Mouse (Mus musculus): Measurements from ENCODE around the gene Slamf7.
A peak's percentile ranks its signal among the peaks of the same experiment; 100 is the strongest.
"Not testable (repeated sequence)": the region's sequence is repeated elsewhere in the genome, so short reads cannot be mapped to it uniquely, and the experiment has no call there.

Slamf7 gene

DNA sequence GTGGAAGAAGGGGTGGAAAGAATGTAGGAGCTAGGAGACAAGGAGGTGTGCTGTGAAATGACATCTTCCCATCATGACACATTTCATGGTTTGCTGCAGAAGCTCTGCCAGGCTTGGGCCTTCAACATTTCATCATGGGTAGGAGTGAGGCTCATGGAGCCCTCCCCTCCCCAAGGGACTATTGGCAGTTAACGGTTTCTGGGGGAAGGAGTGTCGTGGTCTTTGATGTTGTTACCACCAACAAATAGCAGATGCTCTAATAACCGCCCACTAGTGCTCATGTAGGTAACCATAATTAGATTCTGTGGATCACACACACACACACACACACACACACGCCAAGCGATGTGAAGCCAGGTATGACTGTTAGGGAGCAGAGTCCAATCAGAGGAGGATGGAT is at the start of gene Slamf7:
Gene Slamf7, minus strand, starts transcription at position 302 of the 400 bp plus-strand sequence.
- DNase-seq (ENCODE audit: low read depth, low spot score) = no peak

DNA sequence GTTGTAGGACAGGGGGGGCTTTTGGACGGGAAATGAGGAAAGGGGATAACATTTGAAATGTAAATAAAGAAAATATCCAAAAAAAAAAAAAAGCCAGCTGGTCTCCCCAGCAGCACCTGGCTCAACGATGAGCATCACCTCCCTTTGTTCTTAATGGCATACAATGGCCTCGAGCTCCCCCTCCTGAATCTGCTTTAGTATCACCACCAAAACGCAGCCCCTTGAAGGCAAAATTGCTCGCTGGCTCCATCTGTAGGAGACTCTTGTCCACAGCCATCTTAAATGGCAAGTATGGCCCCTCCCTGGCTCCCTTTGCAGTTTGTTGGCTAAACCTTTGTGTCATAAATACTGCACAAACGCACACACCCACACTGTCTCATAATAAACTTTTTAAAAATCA is 46.1 kb upstream of the Slamf7 start:
- peak; percentile 2 for DNase-seq (ENCODE audit: low read depth, low spot score)

DNA sequence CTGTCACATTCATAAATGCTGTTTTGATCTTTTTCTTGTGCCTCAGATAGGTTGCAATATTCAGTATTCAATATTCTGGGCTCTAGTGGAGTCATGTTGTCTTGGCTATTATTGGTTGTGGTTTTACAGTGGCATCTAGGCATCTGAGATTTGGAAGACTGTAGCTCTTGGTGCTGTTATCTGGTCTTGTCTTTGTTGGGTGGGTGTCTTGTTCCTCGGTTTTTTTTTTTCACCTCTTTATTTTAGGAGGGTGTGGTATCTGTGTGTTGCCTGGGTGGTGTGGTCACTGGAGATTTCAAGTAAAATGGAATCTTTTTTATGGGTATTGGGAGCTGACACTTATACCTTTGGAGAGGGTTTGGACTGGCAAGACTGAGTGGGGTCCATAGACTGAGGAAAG is 41.1 kb upstream of the Slamf7 start:
- DNase-seq (ENCODE audit: low read depth, low spot score) = no peak

DNA sequence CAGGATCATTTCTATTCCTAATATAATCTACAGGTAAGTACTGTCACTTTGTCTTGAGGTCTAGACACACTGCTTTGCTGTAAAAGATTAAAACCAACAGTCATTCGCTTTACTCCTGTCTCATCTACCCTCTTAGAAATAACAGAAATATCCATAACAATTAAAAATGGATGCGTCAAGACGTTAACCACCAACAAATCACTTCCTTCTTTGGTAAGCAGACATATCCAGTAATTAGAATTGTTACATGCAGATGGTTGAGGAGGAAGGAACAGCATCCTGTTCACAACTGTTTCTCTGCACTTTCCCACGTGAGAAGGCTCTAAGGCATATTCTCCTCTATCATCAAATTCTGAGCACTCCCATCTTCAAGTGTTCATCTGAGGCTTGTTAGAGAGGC is 34.5 kb upstream of the Slamf7 start:
- DNase-seq (ENCODE audit: low read depth, low spot score) = no peak

DNA sequence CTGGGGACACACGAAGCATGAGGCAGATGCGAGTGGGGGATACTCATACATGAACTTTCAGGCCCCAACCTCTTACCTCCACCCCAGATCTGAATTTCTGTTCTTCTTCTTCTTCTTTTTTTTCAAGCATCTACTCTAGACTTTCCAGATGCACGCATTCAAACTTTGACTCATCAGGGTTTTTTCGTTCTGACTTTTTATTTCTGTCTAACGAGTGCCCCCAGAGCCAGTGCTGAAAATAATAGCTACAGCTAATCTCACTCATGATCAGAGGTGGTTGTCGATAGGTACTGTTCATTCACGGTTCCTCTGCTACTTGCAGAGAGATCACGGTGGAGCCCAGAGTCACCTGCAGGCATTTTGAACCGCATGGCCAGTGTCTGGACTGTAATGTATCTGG is 32.1 kb upstream of the Slamf7 start:
- no peak for DNase-seq (ENCODE audit: low read depth, low spot score)

DNA sequence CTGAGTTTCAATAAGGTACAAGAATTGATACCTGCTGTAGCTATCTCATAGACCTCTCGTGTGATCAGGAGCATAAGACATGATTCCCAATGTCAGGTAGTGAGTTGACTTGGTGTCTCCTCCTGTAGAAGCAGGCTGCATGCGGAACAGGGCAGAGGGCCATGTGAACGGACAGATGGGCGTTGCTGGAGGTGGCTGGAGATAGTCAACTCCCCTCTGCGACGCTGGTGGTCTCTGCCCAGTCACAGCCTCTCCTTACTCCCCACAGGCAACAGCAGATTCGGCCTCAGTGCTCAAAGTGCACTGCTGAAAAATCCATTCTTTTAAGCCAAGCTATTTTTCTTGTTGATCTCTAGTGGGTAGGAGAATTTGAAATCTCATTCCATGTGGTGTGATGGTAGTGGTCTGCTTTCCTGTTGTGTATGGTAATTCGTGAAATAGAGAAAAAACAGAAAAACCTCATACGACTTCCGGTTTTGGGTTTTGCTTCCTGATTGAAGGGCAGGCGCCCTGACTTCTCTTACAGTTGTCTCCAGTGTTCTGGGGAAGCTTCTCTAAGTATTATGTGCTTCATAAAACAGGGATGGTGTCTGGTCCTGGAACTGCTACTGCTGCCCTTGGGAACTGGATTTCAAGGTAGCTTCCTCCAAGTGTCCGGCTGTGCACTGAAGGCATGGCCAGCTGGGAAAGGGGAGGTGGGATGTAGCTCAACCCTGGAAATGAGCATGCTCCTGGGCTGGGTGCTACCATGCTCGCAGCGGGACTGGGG is 28.9 kb upstream of the Slamf7 start, which contains the start of gene Cd48:
Gene Cd48, plus strand, starts transcription at position 479 of the 769 bp plus-strand sequence.
- no peak for DNase-seq (ENCODE audit: low read depth, low spot score)

DNA sequence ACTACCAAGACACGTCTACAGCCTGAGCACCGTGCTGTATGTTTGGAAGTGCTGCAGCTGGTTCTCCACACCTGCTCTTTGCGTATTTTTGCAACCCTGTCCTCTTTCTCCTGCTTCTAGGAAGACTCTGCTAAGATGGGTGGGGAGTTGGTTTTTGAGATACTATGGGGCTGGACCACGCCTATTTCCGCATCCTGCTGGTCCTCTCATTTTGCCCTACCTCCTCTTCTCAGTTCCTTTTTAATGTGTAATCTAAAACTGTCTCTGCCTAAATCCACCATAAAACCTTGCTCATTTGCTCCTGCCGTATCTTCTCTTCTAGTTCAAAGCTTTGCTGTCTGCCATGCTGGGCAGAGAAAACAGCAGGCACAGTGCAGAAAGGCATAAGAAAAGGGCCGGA is 28.2 kb upstream of the Slamf7 start:
- no peak for DNase-seq (ENCODE audit: low read depth, low spot score)

DNA sequence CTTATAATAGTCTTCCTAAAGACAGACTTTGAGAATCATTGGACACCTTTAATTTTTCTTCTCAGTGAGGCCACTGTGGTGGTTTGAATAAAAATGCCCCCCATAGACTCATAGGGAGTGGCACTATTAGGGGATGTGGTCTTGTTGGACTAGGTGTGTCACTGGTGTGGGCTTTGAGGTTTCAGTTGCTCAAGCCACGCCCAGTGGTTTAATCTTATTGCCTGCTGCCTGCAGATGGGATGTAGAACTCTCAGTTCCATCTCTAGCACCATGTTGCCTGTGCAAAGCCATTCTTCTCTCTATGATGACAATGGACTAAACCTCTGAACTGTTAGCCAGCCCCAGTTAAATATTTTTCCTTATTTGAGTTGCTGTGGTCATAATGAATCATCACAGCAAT is 24.9 kb upstream of the Slamf7 start:
- DNase-seq (ENCODE audit: low read depth, low spot score) = no peak

DNA sequence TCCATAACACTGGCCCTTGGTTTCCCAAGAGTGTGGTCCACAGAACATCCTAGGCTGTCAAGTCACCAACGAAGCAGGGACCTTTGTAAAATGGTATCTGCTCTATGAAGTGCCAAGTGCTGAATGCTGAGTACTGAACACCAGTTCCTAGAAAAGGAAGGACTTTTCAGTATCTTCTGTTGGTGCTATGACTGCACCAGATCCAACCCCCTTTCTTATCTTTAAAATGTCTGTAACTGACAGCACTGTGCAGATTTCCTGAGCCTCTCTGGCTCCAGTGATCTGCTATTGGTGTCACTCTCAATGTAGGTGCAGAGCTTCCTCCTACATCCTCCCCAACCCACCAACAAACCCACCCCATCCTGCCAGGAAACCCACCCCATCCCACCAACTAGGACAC is 21.6 kb upstream of the Slamf7 start:
- no peak for DNase-seq (ENCODE audit: low read depth, low spot score)

DNA sequence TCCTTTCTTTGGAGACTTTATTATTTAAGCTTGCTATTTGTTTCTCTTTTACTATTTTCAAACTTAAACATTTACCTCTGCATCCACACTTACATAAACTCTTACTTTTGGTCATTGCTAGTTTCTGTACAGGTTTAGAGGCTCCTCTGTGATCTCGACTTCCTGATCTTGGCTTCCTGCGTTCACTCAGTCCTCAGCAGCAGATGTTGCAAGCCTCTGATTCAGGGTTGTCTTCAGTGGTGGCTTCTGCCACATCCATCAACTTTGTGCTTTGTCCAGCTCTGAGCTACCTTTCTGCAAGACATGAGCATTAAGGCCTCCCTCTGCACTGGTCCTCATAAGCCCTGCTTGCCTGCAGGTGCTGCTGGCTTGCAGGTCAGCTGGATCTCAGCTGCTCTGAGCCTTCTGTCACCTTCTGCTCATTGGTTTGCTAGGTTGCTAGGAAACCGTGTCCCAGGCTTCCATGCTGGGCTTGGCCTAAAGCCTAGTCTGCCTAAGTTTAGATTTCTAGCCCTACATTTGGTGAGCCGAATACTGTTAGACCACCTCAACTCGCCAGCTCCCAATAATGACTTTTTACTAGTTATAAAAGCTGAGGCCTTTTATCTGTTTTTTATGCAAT is 20.1 kb upstream of the Slamf7 start:
- no peak for DNase-seq (ENCODE audit: low read depth, low spot score)

DNA sequence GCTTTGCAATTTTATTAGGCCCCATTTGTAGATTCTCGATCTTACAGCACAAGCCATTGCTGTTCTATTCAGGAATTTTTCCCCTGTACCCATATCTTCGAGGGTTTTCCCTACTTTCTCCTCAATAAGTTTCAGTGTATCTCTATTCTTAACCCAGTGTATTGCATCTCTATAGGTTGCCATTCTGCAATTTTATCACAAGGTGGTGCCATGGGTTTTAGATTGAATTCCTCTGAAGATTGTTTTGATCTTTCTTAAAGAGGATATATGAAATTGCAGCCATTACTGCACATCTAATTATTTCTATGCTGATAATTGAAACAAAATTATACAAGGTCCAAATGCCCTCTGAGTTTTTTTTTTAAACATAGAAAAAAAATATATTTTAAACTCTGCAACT is 19.6 kb upstream of the Slamf7 start:
- not testable (repeated sequence) for DNase-seq (ENCODE audit: low read depth, low spot score)

DNA sequence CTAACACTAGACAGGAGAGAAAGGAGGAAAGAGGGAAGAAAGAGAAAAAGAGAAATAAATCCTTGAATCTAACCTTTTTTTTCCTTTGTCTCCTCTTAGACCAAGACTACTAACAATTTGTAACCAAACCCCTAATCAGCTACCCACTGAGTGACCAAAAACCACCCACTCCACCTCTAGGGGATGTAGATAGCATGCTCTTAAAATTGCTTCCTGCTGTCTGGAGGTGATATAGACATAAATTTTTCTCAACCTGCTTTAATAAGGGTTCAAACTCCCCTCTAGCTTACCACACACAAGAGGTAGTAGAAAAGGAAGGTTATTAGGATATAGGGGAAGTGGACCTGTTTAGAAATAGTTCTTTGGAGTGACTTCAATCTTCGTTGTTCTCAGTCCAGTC is 14.3 kb upstream of the Slamf7 start:
- no peak for DNase-seq (ENCODE audit: low read depth, low spot score)

DNA sequence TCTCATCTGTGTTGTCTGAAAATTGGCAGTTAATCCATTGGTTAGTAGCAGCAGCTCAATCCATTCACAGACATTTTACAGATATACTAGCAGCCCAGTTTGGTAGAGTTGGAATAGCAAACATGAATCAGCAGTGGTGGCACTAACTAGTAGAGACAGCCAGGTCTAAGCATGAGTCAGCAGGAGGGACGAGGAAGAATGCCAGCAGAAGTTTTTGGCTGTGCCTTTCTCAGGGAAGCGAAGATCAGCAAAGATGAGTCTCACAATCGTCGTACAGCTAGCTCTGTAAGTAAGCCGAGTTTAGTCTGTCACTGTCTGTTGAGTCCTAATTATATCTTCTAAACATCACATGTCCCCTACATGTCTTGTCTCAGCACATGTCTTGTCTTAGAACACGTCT is 13.5 kb upstream of the Slamf7 start:
- no peak for DNase-seq (ENCODE audit: low read depth, low spot score)

DNA sequence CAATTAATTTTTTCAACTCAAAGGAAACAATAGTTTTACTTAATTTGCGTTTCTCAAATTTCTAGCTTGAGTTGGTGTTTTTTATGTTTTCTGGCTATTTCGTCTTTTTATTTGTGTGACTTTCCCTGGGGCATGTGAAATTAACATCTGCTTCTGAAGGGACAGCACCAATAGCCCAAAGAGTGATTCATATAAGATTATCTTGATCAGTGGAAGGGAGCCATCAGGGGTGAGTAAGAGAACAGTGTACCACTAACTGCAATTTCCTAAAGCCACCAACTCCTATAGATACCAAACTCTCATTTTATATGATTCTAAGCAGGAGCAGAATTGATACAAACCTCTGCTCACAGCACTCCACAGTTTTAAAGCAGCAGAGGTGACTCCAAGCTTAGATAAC is 10.9 kb upstream of the Slamf7 start:
- DNase-seq (ENCODE audit: low read depth, low spot score) = no peak

DNA sequence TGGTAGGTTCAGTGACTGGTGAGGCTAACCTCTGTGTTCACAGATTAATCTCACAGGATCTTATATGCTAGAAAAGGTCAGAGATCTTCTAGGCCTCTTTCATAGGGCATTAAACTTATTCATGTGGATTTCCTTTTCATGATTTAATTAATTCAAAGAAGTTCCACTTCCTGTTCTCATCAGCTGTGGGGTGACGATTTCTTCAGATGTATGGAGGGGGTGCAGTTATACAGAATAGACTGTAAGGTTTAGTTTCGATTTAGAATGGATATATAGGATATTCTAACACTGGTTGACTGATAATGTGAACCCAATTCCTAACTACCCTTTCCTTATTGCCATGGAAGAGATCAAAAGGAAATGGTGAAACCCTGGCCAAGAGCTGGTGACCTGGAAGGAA is 8.6 kb upstream of the Slamf7 start:
- no peak for DNase-seq (ENCODE audit: low read depth, low spot score)

DNA sequence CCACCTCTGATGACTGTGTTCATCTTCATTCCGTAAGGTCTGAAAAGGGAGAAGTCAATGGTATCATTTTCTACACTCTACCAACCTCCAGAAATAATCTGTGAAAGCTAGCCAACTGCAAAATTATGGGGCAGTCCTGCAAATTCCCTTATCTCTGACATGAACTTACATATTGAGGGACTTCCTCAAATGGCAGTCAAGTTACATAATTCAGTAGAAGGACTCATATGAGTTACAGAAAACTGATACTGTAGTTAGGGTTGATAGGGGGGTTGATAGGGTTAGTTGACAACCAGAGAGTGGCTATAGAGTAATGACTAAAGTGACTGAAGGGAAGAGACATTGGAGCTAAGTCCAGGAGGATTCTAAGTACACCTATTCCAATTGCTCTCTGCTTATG is 7.6 kb upstream of the Slamf7 start:
- no peak for DNase-seq (ENCODE audit: low read depth, low spot score)

DNA sequence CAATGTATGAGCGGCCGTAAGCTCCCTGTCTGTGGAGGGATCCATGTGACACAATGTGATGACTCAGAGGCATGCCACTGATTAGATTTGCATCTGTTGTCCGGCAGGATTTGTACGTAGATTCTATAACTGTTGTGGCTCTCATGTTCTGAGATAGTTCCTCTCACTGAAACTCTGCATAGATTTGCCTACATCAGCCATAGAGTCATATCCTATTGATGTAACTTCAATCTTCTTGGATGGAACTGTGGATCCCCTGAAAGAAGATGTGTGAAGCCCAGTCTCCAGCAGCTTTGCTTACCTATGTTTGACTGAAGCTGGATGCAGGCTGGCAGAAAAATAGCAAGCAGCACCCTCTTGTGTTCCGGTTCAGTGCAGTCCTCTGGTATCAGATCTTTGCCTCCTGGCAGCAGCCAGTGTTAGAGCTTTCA is 5.7 kb upstream of the Slamf7 start:
- DNase-seq (ENCODE audit: low read depth, low spot score) = no peak

DNA sequence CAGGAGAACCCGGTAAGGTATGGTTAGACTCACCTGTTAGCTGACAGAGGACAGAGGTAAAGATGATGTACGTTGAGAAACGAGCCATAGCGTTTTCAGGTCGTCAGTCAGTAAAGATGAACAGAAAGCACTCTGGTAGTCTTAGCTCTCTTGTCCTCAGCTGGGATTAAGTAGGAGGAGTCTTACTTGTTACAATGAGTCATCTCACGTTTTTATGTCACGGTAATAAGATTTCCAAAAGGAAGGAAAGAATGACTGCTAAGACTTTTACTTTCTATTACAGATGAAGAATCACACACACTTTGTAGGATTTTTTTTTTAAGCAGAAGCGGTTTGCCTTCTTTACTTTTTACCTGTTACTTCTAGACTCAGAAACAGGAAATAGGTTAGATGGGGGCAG is 4.0 kb downstream of the Slamf7 start:
- DNase-seq (ENCODE audit: low read depth, low spot score) = no peak

DNA sequence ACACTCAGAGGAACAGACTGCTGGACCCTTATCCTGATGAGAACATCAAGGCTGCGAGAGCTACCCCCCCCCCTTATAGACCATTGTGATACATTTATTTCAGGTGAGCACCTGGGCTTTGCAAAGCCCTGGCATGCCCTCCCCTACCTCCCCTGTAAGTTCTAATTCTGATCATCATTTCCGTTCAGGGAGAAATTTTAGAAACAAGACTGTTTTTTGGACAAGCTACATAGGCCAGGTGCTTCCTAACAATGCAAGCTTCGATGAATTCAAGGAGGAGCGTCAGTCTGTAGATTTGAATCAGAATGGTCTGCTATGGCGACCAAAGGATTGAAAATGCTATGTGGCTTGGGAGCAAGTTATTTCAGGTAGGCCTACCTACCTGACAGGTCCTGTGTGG is 5.1 kb downstream of the Slamf7 start:
- no peak for DNase-seq (ENCODE audit: low read depth, low spot score)

DNA sequence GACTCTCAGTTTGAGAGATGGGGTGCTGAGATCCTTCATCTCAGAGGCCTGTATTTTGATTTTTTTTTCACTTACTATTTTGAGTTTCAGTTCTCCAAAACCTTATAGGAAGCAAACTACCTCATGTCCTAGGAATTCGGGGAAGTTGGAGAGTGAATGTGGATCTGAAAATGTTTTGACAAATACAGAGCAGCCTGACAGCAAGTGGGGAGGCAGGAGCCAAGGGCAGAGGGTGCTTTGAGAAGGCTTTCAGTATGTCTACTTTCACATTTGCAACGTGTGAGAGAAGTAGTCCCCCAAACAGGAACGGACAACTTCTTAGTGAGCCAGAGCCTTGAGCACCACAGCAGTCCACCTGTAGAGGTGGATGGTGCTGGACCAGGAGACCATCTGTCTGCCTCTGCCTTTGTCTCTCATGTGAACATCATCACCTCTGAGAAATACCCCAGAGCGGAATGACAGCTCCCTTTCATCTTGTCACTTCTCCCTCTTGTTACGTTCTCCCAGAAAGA is 6.3 kb downstream of the Slamf7 start:
- DNase-seq (ENCODE audit: low read depth, low spot score) = no peak

DNA sequence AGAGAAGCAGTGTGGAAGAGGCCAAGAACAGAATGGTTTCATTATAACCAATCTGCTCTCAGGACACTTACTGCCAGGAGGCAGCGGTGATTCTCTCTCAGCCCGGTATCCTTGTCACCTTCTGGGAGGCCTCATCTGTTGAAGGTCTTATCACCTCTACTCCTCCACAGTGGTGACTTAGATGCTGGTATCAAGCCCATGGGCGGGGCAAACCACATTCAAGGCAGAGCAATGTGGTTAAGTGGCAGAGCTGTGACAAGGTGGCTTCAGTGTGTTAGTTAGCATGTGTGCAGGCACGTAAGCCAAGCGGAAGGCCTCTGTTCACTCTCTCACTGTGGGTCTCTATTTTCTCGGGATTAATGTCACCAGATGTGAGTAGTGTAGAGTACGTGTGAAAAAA is 9.2 kb downstream of the Slamf7 start:
- DNase-seq (ENCODE audit: low read depth, low spot score) = no peak

DNA sequence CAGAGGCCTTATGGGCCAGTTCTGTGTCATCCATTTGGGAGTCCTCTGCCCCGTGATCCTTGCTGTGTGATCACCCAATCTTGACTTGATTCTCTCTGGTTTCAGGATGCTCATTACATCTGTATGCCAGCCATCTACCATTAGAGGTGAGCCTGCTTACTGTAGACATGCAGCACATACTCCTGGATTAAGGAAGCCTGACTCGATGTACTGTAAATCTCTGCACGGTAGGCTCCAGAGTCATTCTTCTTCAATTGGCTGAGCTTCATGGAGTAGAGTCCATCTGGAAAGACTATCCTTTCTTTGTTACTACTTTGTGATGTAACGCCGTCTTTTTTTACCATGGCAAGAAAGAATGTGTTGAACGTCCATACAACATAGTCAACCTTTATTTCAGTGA is 12.0 kb downstream of the Slamf7 start:
- DNase-seq (ENCODE audit: low read depth, low spot score) = no peak

DNA sequence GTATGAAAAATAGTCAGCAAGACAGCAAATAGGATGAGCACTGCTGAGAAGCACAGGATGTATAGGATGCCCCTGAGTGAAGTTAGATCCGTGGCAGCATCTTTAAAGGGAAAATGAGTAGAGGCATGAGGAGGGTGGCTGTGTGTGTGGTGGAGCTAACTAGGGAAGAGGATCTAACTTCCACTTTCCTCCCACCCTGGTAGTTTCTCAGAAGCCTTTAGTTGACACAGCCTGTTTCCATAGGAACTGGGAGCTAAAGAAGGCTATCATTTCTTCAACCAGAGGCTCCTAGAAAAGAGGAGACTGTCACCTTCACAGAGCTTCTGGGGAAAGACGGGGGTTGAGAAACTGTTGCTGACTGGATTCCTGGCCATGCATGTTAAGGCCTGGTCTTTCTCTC is 14.1 kb downstream of the Slamf7 start:
- DNase-seq (ENCODE audit: low read depth, low spot score) = no peak
